Mouse (Mus musculus): ENCODE data around the gene Tle6.

GRCm38 (mm10) chr10:81579967-81580366 is 20.9 kb downstream of the Tle6 start:
- TF ChIP-seq CTCF (IDR thresholded peaks at IDR 0.05; ENCODE audit: extremely low read depth, insufficient read depth, insufficient read length, insufficient replicate concordance) = no peak
- TF ChIP-seq POLR2A (IDR thresholded peaks at IDR 0.05; ENCODE audit: low read depth, low read length) = no peak
